Mouse (Mus musculus) liver, embryonic 14.5 days (tissue): ENCODE results near the gene Maff.

ENCODE experiments used
- CTCF ChIP-seq: IDR thresholded peaks from 2 replicates; pipeline ENCODE4 v1.5.1; 2016; ENCODE audit warnings: antibody characterized with exemption, low read depth, control low read depth
- EP300 ChIP-seq: IDR thresholded peaks from 2 replicates; pipeline ENCODE4 v1.6.1; 2016; ENCODE audit warnings: antibody characterized with exemption, low read depth

GRCm38 (mm10) chr15:79330521-79330920, 15.9 kb upstream of the Maff start:
- no peak for TF ChIP-seq CTCF
- TF ChIP-seq EP300 = no peak
